Mouse (Mus musculus) left cerebral cortex, postnatal 4 days (tissue): Measurements from ENCODE around the gene Rad51. TPM values are rescaled to one million over a fixed set of nuclear protein-coding genes. Genes with fewer than 3 reads are reported as not detected.

Source experiments
- DNase-seq: peaks from one replicate; pipeline ENCODE4 v3.0.0-alpha.2; 2022
- intact Hi-C: fragments of 180-260 bp; cut with DNase I; formaldehyde crosslinking; loops from one replicate; pipeline ENCODE4 v1.15.1; 2025
- total RNA-seq, 2 experiments: library from RNA; stranded (reverse); gene quantifications; 2 replicates each; pipeline ENCODE4 v1.2.3; 2021

Gene Rad51
- 1 to 10 TPM; 4.8 to 7.3 TPM for total RNA-seq

DNA sequence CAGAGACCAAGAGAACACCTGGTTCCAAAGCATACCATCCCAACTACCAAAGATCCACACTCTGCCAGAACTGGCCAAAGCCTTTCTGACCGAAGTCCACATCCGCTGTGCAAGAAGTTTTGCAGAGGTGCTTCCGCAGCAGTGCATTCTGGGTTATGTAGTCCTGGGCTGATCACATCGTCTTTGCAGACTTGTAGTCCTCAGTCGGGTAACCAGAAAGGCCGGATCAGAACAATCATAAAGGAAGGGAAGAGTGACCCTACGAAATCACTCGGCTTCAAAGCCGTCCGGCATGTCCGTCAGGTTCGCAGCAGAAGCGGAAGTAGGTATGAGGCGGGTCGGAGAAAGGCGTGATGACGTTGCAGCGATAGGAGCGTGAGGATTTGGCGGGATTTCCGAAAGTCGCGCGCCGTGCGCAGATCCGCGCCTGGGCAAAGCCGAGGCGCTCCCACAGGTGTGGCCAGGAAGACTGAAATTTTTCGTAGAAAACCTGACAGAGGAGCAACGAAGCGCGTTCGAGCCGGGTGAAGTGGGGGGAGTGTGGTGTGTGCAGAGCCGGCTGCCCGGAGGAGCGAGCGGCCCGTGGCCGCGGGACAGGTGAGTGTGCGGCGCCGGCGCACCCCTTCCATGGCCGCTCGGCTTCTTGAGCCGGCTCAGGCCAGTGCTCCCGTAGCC is at the start of gene Rad51:
Rad51 (plus strand) TSS at position 356 of the 675 bp plus-strand sequence.
- intact Hi-C loops: no loop called here
- DNase-seq: peak; percentile 82

DNA sequence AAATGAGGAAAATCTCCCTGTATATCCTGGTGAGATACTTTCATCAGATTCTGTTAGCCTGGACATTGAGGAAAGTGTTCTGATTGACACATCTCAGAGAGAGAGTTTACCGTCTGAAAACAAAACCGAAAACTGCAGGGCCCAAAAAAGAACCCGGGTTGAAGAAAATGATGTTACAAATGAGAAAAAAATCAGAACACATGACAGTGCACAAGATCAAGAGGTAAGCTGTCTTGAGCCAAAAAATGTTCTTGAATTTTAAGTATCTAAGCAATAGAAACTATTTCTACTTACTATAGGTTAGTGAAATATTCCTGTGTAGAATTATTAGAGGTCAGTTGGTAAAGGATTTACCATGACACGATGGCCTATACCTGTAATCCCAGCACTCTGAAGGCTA is 40.2 kb upstream of the Rad51 start:
- intact Hi-C loops: no loop called here

DNA sequence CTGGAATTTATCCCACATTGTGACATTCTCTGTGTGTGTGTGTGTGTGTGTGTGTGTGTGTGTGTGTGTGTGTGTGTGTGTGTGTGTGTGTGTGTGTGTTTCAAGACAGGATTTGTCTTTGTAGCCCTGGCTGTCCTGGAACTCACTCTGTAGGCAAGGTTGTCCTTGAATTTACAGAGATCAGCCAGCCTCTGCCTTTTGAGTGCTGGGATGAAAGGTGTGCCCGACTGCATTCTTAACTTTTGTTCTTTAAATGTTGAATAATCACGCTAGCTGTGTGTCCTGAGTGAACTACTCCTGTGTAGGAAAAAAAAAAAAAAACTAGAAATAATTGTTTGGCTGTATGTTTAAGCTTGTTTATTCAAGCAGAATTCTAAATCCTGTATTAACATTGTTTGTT is 26.4 kb upstream of the Rad51 start:
- DNase-seq: no peak
- intact Hi-C loops: no loop called here

More for the DNA sequence above, 40.2 kb upstream of the Rad51 start:
- DNase-seq: no peak

DNA sequence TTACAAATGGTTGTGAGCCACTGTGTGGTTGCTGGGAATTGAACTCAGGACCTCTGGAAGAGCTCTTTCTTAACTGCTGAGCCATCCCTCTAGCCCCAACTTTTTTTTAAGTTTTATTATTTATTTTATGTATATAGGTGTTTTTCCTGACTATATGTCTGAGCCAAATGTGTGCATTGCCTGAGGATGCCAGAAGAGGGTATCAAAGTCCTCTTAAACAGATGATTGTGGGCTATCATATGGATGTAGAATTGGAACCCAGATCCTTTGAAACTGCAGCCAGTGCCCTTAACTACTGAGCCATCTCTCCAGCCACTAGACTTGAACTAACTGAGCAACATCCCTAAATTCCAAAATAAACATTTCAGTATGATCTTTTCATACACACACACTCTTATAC is 11.0 kb upstream of the Rad51 start:
- no peak for DNase-seq
- intact Hi-C loops: no loop called here

DNA sequence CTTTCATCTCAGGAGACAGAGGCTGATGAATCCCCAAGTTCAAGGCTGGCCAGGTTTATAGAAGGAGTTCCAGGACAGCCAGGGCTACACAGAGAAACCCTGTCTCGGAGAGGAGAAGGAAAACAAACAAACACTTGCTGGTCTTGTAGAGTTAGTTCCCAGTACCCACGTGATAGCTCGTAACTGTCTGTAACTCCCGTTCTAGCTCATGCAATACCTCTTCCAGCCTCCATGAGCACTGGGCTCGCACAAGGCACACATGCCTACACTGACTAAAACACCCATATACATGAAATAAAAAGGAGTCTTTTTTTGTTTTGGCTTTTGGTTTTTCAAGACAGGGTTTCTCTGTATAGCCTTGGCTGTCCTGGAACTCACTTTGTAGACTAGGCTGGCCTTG is 6.0 kb upstream of the Rad51 start:
- no peak for DNase-seq
- intact Hi-C loops: no loop called here

DNA sequence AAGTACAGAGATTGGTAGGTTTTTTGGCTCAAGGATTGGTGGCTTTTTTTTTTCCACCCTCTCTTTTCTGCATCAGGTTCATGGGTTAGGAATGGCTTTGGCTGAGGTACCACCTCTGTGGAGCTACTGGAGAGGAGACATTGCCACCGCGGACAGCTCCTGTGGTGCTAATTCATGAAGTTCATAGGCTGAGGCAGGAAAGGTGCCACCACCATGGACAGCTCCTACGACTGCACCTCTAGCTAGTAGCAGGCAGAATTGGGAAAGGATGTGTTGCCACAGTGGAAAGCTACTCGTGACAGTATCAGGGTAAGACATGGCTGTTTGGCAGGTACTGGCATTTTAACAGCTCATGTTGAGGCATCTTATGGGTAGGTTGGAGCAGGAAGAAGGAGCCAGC is 4.0 kb upstream of the Rad51 start:
- intact Hi-C loops: no loop called here
- DNase-seq: no peak

DNA sequence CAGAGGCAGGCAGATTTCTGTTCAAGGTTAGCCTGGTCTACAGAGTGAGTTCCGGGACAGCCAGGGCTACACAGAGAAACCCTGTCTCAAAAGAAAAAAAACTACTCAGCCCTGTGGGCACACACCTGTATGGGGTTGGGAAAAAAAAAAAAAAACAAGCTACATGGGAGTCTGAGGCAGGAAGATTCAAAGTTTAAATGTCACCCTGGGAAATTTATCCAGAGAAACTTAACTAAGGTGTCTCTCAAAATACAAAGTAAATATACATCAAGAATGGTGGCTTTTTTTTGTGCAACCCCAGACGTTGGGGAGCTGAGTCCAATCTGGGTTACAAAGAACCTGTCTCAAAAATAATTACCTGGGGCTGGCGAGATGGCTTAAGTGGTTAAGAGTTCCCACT is 1.5 kb upstream of the Rad51 start:
- no peak for DNase-seq
- intact Hi-C loops: no loop called here

DNA sequence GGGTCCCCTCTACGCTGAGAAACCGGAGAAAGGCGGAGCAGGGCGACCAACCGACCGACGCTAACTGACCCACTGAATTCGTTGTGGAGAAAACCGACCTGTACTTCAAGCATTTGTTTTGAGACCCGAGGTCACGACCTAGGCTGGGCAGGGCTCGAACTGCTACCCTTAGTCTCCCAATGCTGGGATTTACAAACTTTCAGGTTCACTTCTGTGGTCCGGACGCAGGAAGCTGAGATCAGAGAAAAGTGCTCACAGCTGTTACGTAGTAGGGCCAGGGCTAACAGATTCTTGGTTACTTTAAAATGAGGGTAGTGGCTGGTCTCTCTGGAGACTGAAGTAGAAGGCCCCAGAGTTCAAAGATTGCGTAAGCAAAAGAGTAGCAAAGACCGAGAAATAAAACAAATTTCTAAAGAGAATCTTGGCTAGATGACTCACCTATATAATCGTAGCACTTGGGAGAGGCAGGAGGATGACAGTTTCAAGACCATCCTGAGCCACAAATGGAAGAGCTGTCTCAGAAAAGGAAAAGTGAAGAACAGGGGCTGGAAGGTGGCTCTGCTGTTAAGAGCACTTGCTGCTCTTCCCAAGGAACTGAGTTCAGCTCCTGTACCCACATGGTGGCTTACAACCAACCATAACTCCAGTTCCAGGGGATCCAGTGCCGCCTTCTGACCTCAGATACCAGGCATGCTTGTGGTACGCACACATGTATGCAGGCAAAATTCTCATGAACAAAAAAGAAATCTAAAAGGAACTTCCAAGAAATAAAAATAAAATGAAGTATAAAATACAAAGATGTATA is 730 bp downstream of the Rad51 start:
- DNase-seq: no peak
- intact Hi-C loops: no loop called here

DNA sequence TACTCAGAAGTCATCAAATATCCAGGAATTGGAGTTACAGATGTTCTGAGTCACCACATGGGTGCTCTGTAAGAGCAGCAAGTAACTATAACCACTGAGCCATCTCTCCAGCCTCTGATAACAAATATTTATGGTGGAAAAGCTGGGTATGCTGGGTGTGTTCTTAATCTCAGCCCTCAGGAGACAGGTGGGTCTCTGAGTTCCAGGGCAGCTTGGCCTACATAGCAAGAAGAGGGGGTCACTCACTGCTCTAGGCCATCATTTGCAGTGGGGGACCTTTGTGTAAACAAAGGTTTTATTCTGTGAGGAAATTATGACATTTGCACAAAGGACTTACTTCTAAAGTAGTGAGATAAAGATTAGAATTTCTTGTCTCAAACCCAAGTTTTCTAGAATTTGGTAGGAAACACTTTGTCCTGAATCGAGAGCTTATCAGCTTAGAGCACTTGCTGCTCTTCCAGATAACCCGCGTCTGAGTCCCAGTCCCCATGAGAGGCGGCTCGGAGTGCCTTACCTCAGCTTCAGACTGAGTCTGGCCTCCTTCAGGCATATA is 23.8 kb downstream of the Rad51 start:
- no peak for DNase-seq

DNA sequence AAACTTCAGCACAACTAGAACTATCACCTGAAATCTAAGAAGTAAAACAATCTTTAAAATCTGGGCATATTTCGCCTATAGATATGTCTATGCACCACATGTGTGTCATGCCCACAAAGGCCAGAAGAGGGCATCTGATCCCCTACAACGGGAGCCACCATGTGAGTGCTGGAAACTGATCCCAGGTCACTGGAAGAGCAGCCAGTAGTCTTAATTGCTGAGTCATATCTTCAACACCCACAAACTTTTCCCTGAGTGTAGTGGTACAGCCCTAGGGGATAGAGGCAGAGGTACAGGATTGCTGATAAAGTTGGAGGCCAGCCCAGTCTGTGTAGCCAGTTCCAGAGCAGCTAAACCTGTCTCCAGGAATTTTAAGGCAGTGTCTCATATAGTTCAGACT is 32.6 kb downstream of the Rad51 start:
- intact Hi-C loops: no loop called here
- no peak for DNase-seq

More for the DNA sequence above, 23.8 kb downstream of the Rad51 start:
- intact Hi-C loops: no loop called here

DNA sequence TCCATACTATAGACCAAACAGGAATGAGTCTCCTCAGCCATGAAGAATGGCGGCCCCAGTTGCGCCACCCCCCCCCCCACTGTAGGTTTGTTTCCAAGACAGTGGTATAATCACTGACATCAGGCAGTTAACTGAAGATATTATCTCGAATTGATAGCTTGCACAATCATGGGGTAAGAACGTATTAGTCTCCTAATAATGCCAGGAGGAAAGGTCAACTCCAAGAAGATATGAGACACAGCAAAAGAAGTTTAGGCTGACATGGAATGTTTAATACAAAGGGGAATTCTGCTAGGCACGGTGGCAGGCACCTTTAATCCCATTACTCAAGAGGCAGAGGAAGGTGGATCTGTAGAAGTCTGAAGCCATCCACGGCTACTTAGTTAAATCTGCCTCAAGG is 33.8 kb downstream of the Rad51 start:
- no peak for DNase-seq
- intact Hi-C loops: no loop called here

DNA sequence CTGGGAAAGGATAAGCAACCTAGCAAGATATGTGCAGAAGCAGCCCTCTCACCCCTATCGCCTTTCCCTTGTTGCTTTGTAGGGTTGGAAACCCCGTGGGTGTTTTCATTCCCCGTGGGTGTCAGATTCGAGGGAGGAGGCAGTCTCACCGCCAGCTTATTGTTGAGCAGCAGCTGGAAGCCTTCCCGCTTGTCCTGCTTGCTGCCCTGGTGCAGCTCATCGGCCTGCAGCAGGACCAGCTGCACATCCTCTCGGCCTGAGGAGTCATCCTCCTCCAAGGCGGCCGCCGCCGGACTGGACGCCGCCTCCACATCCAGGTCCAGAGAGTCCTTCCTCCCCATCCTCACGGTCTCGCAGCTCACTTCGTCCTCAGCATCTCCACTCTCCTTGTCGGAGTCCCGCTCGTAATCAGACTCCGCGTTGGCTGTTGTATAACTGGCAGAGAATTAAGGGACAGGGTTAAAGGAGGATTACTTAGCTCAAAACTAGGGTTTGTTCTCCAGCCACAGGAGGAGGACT is 34.6 kb downstream of the Rad51 start:
- no peak for DNase-seq
- intact Hi-C loops: no loop called here

DNA sequence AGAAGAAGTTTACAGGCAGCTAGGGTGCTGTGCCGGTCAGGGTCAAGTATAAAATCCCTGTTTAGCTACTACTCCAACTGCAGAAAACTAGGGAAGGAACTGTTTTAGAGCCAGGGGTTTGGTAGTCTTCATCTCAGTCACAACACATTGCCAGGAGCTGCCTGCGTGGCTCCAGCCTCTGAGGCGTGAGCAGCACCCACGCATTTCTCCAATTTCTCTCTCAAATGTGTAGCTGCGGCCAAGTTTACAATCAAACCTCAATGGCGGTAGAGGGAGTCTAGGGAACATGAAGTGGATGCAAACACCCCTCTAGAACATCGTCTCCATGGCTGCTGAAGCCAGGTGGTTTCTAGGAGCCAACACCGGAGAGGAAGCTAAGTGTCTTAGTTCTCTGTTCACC is 35.2 kb downstream of the Rad51 start:
- DNase-seq: no peak
- intact Hi-C loops: no loop called here

DNA sequence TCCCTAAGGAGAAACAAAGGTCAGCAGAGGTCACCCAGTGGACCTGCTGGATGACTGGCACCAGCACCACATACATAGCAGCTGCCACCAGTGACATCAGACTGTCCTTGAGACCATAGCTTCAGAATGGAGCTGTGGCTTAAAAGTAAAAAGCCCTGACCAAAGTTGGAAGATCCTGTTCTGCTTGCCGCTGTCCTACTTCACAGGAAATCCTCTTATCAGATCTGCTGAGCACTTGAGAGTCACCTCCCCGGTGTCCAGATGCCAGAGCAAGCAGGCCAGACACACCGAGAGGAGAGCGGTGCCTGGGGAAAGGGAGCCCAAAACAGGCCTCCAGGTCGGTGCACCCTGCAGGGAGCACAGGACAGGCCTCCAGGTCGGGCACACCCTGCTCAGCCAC is 39.7 kb downstream of the Rad51 start:
- intact Hi-C loops: no loop called here
- no peak for DNase-seq

DNA sequence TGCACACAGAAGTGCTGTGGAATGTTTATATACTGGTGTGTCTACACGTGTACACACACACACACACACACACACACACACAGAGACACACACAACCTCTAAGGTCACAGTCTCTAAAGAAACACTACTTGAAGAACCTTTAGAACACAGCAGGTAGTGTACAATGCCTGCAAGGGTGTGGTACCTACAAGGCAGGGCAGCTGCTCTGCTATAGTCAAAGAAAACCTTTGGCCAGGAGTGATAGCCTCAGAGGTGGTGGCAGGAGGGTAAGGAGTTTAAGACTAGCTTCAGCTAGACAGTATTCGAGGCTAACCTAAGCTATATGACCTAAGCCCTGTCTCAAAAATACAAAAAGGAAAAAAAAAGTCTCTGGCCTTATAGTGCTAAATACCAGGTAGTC is 42.1 kb downstream of the Rad51 start:
- intact Hi-C loops: no loop called here
- no peak for DNase-seq

DNA sequence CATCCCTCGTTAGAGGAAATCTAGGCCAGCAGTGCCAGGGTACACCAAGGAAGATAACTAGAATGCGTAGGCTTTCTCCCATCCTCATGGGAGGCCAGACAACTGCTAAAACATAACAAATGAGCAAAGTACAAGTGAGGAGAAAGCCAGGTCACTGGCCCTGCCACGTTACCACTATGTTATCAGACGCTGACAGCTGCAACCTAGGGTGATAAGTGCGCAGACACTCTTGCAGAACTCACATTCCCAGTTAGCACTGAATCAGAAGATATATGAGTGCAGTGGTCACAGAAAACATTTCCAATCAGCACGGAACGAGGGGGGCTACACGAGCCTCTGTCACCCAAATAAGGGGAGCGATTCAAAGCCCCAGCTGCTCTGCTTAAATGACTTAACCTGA is 42.8 kb downstream of the Rad51 start:
- no peak for DNase-seq
- intact Hi-C loops: no loop called here

DNA sequence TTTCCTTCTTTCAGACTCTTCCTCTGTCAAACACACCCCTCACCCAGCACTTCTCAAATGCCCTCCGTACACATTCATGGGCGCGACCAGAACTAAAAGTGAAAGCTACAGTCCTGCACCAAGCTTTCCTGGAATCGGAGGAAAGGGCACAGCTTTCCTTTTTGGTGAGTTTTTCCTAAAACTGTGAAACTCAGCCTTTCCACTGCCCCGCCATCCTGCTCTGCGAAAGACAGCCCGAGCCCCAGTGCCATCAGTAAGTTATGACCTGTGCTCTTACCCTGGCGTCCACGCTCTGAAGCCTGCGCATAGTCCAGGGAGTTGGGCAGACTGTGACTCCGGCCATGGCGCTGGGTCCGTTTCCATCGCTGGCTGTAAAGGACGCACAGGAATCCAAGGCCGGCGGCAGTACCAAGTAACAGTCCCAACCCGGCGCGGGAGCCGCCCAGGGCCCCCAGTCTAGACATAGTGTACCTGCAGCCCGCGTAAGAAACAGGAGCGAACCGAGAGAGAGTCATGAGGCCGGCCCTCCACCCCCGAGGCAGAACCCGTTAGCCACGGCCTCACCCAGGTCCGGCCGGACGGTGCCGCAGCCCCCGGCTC is 43.6 kb downstream of the Rad51 start:
- DNase-seq: peak; percentile 25
- intact Hi-C loops: no loop called here

DNA sequence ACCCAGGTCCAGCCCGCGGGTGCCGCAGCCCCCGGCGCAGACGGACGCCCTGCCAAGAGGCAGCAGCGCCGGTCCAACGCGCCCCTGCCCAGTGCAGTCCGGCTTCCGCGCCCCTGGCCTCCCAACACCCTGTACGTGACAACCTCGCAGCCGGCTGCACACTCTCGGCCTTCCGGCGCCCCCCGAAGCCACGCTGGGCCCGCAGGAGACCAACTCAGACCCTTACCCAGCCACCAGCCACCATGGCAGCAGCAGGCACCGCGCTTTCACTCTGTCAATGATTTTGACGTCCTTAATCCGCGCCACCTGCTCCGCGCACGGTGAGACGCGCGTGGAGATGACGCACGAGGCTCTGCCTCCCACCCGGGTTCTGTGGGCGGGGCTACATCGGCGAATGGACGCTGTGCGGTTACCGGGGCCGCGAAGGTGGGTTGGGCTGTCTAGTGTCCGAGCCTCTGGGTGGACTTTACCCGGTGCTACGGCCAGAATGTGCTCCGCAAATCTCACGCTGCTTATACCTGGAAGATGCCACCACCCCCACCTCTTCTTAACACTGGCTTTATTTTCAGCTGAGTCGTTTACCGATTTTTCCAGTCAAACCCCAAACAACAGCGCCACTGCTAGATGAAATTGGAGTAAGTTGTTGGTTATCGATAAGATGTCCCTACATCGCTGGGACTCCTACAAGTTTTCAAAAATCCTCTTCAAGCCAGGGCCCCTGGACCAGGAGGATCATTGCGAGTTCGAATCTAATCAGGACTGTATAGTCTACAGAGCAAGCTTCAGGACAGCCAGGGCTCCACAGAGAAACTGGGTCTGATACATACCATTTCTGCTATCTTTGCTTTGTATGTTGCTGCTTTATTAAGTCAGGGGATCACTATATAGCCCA is 44.3 kb downstream of the Rad51 start, which contains the start of gene Rmdn3:
Rmdn3 (minus strand) TSS at position 354 of the 892 bp plus-strand sequence.
- intact Hi-C loops: no loop called here
- peak; percentile 96 for DNase-seq

DNA sequence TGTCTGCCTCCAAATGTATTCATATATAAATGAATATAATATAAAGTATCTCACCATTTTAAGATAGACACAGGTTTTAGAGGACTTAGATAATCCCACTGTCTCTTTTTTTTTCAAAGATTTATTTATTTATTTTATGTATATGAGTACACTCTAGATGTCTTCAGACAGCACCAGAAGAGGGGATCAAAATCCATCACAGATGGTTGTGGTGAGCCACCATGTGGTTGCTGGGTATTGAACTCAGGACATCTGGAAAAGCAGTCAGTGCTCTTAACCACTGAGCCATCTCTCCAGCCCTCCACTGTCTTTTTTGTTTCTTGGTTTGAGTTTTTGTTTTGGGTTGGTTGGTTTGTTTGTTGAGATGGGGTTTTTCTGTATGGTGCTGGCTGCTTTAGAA is 45.2 kb downstream of the Rad51 start:
- intact Hi-C loops: no loop called here
- DNase-seq: no peak

DNA sequence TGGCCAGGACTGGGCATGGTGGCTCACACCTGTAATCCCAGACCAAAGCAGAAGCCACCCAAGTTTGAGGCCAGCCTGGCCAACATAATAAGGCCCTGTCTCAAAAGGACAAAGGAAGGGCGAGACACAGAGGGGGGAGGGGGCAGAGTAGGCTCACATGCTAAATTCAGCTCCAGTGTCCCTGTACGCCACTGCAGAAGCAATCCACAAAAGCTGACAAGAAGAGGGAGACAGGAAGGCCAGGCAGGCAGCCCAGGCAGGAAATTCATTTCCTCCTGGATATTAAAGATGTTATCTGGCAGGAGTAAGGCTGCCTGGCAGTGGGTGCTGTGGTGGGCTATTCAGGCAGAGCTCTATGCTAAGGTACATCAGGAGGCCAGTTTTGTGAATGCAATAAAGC is 48.7 kb downstream of the Rad51 start:
- intact Hi-C loops: no loop called here
- no peak for DNase-seq
